Mouse (Mus musculus): ENCODE data around the gene Ptpra. TPM values are rescaled to one million over a fixed set of nuclear protein-coding genes. Genes with fewer than 3 reads are reported as not detected.
"Not testable (repeated sequence)": the region's sequence is repeated elsewhere in the genome, so short reads cannot be mapped to it uniquely, and the experiment has no call there.

The Ptpra gene
- total RNA-seq, 2 experiments from 2014 or later = 76.0 to 76.1 TPM

- intact Hi-C loops (cut with DNase I) = no loop called here
These were observed 32.1 kb downstream of the Ptpra start for GRCm38 (mm10) chr2:130482177-130482576.

GRCm38 (mm10) chr2:130482700-130483099 is 32.6 kb downstream of the Ptpra start:
- intact Hi-C loops (cut with DNase I) = no loop called here
- no peak for DNase-seq

More at GRCm38 (mm10) chr2:130482177-130482576, 32.1 kb downstream of the Ptpra start:
- no peak for DNase-seq

GRCm38 (mm10) chr2:130484206-130484605 is 34.1 kb downstream of the Ptpra start:
- intact Hi-C loops (cut with DNase I) = no loop called here
- no peak for DNase-seq

- no peak for DNase-seq
- intact Hi-C loops (cut with DNase I) = no loop called here
These were observed 37.9 kb downstream of the Ptpra start for GRCm38 (mm10) chr2:130488002-130488401.

GRCm38 (mm10) chr2:130488600-130488999 is 38.5 kb downstream of the Ptpra start:
- no peak for DNase-seq
- intact Hi-C loops (cut with DNase I) = no loop called here

GRCm38 (mm10) chr2:130491162-130491561 is 41.1 kb downstream of the Ptpra start:
- intact Hi-C loops (cut with DNase I) = loop anchor here (5.0 kb wide), 1 partner anchor 39 kb away; the partner anchor contains the start of gene Ptpra

GRCm38 (mm10) chr2:130491587-130491986 is 41.5 kb downstream of the Ptpra start:
- intact Hi-C loops (cut with DNase I) = loop anchor here (5.0 kb wide), 1 partner anchor 39 kb away; the partner anchor contains the start of gene Ptpra
- DNase-seq = peak; percentile 58 to 64

More at GRCm38 (mm10) chr2:130491162-130491561, 41.1 kb downstream of the Ptpra start:
- no peak for DNase-seq

GRCm38 (mm10) chr2:130495114-130495513 is 45.0 kb downstream of the Ptpra start:
- intact Hi-C loops (cut with DNase I); DNase-seq: not testable (repeated sequence)

- peak; percentile 62 to 67 for DNase-seq
These were observed 46.0 kb downstream of the Ptpra start for GRCm38 (mm10) chr2:130496037-130496436.

GRCm38 (mm10) chr2:130496931-130497330 is 46.9 kb downstream of the Ptpra start:
- DNase-seq = no peak
- intact Hi-C loops (cut with DNase I) = no loop called here

More at GRCm38 (mm10) chr2:130496037-130496436, 46.0 kb downstream of the Ptpra start:
- intact Hi-C loops (cut with DNase I) = no loop called here

- intact Hi-C loops (cut with DNase I) = no loop called here
- DNase-seq = no peak
These were observed 49.5 kb downstream of the Ptpra start for GRCm38 (mm10) chr2:130499546-130499945.

- intact Hi-C loops (cut with DNase I) = no loop called here
- no peak for DNase-seq
These were observed 51.5 kb downstream of the Ptpra start for GRCm38 (mm10) chr2:130501556-130501955.

GRCm38 (mm10) chr2:130511616-130512015 is 61.5 kb downstream of the Ptpra start:
- DNase-seq; intact Hi-C loops (cut with DNase I): not testable (repeated sequence)

- intact Hi-C loops (cut with DNase I) = no loop called here
- DNase-seq = no peak
These were observed 63.8 kb downstream of the Ptpra start for GRCm38 (mm10) chr2:130513907-130514306.

GRCm38 (mm10) chr2:130515791-130516190 is 65.7 kb downstream of the Ptpra start:
- no peak for DNase-seq
- intact Hi-C loops (cut with DNase I) = no loop called here

- intact Hi-C loops (cut with DNase I) = no loop called here
- DNase-seq = no peak
These were observed 71.8 kb downstream of the Ptpra start for GRCm38 (mm10) chr2:130521927-130522326.

GRCm38 (mm10) chr2:130525480-130525879 is 75.4 kb downstream of the Ptpra start:
- intact Hi-C loops (cut with DNase I) = loop anchor here (5.0 kb wide), 1 partner anchor 93 kb away; no protein-coding TSS in a partner anchor
- not testable (repeated sequence) for DNase-seq

GRCm38 (mm10) chr2:130528457-130528856 is 78.4 kb downstream of the Ptpra start:
- DNase-seq = no peak
- intact Hi-C loops (cut with DNase I) = loop anchor here (5.0 kb wide), 1 partner anchor 96 kb away; no protein-coding TSS in a partner anchor

GRCm38 (mm10) chr2:130529290-130529689 is 79.2 kb downstream of the Ptpra start:
- intact Hi-C loops (cut with DNase I) = loop anchor here (5.0 kb wide), 1 partner anchor 97 kb away; no protein-coding TSS in a partner anchor
- no peak for DNase-seq

GRCm38 (mm10) chr2:130529925-130530324 is 79.8 kb downstream of the Ptpra start:
- intact Hi-C loops (cut with DNase I) = loop anchor here (5.0 kb wide), 1 partner anchor 98 kb away; no protein-coding TSS in a partner anchor
- no peak for DNase-seq

- DNase-seq = no peak
- intact Hi-C loops (cut with DNase I) = no loop called here
These were observed 82.1 kb downstream of the Ptpra start for GRCm38 (mm10) chr2:130532201-130532600.

GRCm38 (mm10) chr2:130535017-130535416 is 84.9 kb downstream of the Ptpra start:
- intact Hi-C loops (cut with DNase I) = no loop called here
- DNase-seq = no peak

GRCm38 (mm10) chr2:130536890-130537289 is 86.8 kb downstream of the Ptpra start:
- intact Hi-C loops (cut with DNase I) = no loop called here
- DNase-seq = no peak
